Mouse (Mus musculus) MEL (cell line): ENCODE measurements around the gene Chd2.

ENCODE experiments used
- EP300 ChIP-seq, 2 experiments: IDR thresholded peaks; 2 replicates each; pipeline ENCODE4 v1.6.1; 2011; ENCODE audit warnings: improper control_type of control experiment in 2 of 2, low read length in 2 of 2, low read depth in 1 of 2, mild to moderate bottlenecking in 1 of 2
- GATA1 ChIP-seq: IDR thresholded peaks from 2 replicates; pipeline ENCODE4 v1.6.1; 2011; ENCODE audit warnings: low read depth, low read length, improper control_type of control experiment
- POLR2A ChIP-seq, 2 experiments: IDR thresholded peaks; 2 replicates each; pipeline ENCODE4 v1.6.1; 2011 to 2012; ENCODE audit warnings: low read length in 2 of 2, mild to moderate bottlenecking in 2 of 2, control low read depth in 1 of 2, improper control_type of control experiment in 1 of 2, low read depth in 1 of 2, moderate library complexity in 1 of 2; ENCODE audit not compliant: control insufficient read depth in 1 of 2, insufficient read depth in 1 of 2, poor library complexity in 1 of 2
- POLR2AphosphoS2 ChIP-seq: IDR thresholded peaks from 2 replicates; pipeline ENCODE4 v1.6.1; 2011; ENCODE audit warnings: low read length, improper control_type of control experiment
- TCF12 ChIP-seq: IDR thresholded peaks from 2 replicates; pipeline ENCODE4 v1.6.1; 2014; ENCODE audit warnings: low read depth, mild to moderate bottlenecking, inconsistent platforms, low read length, improper control_type of control experiment, moderate library complexity

DNA sequence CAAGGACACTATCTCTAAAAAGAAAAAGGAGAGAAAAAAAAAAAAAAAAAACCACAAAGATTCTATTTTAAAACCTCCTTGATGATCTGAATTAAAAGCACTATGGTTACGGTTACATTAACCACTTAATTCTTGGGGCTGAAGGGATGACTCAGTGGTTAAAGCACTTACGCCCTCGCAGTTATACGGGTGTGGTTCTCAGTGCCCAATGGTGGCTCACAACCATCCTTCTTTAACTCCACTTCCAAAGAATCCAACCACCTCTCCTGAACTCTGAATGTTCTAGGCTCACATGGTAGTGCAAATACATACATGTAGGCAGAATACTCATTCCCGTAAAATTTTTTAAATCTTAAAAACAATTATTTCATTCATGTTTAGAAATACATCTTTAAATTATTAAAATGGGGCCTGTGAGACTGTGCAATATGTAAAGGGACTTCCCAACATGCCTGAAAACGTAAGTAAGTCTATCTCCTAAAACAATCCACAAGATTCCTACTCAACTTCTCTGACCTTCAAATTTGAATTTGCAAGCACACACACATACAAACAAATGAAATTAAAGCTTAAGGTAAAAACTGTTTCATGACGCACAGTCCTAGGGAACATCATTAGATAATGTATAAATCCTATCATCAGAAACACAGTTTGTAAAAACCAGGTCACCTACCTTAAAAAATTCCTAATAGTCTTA lies 10.6 kb upstream of the Chd2 start:
- TF ChIP-seq POLR2A (IDR thresholded peaks at IDR 0.05; ENCODE audit: control insufficient read depth in 1 of 2, insufficient read depth in 1 of 2, low read depth in 1 of 2, low read length in 2 of 2, poor library complexity in 1 of 2) (no peak), GATA1 (no peak), TCF12 (no peak), EP300 (IDR thresholded peaks at IDR 0.05; ENCODE audit: low read depth in 1 of 2, low read length in 2 of 2) (0 out of 4 replicates have a peak, but pooled peaks of 1 of the 2 experiments have one; percentile 39), POLR2AphosphoS2 (0 out of 2 replicates have a peak, but pooled peaks have one; percentile 36)
